Mouse (Mus musculus) adrenal gland, postnatal 4 days (tissue): ENCODE data around the gene Cs. TPM values are rescaled to one million over a fixed set of nuclear protein-coding genes. Genes with fewer than 3 reads are reported as not detected.
"Not testable (repeated sequence)": the region's sequence is repeated elsewhere in the genome, so short reads cannot be mapped to it uniquely, and the experiment has no call there.

Source experiments
- DNase-seq, 2 experiments: peaks; one replicate each; pipeline ENCODE4 v3.0.0; 2021 to 2022; ENCODE audit warnings: low spot score in 2 of 2, mixed read lengths in 2 of 2
- total RNA-seq, 2 experiments: library from RNA; stranded (reverse); gene quantifications; 2 replicates each; pipeline ENCODE4 v1.2.3; 2021

The Cs gene
- total RNA-seq, 2 experiments from 2014 or later, result 300 to 355 TPM

GRCm38 (mm10) chr10:128332358-128333249 is 4.9 kb upstream of the Cs start:
- not testable (repeated sequence) for DNase-seq

DNA sequence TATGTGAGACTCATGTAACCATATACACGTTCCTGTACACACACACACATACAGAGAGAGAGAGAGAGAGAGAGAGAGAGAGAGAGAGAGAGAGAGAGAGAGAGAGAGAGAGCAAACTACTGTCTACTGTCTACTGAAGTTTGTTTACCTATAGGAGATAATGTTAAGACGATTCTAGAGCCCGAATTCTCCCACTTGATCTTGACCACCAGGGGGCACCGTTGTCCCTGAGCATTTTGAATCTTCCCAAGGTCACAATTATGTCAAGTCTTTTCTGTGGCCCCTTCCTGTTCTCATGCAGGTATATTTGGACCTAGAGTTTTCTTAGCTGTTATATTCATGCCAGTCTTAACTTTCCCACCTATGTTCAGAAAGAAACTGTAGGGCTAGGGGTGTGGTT is 2.0 kb upstream of the Cs start:
- DNase-seq, result peak; percentile 55 to 67

- no peak for DNase-seq
These were observed 1.3 kb upstream of the Cs start for GRCm38 (mm10) chr10:128336195-128336594.

- no peak for DNase-seq
These were observed 937 bp upstream of the Cs start for GRCm38 (mm10) chr10:128336597-128336996.

DNA sequence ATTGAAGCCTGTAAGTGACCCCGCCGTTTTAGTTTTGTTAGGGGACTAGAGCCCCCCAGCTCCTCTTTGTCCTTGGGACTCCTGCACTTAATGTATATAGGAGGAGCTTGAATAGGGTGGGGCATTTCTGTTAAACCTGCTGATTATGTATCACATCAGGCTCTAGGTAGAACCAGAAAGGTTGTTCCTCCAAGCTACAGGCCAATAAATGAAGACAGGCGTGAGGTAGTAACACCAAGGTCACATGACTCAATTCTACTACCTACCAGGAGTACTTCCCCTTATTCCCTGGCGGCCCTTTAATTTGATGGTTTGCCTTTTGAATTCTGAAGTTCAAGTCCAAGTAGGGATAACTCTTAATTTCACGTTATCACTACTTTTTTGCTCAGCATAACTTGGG is 881 bp downstream of the Cs start:
- DNase-seq, result no peak

DNA sequence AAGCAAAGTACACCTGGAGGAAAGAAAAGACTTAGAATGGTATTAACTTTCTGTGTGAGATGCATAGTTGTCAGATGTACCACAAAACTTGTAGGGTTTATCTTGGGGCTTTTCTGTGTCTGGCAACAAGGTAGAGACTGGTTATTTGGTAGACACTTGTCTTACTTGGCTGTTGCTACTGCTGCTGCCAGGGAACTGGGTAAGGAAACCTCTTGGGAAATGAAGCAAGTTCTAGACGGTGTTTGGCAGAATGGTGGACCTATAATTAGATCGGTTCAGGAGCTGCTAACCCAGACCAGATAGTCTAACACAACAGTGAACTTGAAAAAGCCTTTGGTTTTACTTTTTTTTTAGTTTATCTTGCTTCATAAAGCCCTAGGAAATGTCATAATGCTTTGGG is 1.4 kb downstream of the Cs start:
- DNase-seq, result no peak

DNA sequence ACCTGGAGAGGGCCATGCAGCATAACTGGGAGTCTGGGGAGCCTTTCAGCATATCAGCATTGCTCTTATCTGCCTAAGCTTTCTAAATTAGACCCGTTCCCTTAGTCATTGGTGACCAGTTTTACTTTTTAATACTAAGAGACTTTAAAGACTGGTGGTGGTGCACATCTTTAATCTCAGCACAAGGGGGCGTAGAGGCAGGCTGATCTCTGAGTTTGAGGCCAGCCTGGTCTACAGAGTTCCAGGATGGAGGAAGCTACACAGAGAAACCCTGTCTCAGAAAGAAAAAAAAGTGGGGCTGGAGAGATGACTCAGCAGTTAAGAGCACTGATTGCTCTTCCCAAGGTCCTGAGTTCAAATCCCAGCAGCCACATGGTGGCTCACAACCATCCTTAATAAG is 2.7 kb downstream of the Cs start:
- no peak for DNase-seq

DNA sequence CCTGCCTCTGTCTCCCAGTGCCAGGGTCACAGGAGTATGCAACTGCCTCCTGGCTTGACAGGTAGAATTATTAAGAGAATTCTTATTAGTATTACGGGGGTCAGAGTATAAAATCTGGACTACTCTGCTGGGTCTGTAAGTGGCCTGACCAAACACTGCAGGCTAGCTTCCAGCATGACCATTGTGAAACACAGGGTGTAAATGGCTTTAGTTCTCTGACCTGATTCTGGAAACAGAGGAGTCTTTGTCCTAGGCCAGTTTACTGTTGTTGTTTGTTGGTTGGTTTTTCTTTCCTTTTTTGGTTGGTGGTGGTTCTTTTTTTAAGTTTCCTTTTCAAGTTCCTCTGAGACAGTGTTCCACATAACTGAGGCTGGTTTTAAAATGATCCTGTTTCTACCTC is 5.9 kb downstream of the Cs start:
- DNase-seq, result no peak

DNA sequence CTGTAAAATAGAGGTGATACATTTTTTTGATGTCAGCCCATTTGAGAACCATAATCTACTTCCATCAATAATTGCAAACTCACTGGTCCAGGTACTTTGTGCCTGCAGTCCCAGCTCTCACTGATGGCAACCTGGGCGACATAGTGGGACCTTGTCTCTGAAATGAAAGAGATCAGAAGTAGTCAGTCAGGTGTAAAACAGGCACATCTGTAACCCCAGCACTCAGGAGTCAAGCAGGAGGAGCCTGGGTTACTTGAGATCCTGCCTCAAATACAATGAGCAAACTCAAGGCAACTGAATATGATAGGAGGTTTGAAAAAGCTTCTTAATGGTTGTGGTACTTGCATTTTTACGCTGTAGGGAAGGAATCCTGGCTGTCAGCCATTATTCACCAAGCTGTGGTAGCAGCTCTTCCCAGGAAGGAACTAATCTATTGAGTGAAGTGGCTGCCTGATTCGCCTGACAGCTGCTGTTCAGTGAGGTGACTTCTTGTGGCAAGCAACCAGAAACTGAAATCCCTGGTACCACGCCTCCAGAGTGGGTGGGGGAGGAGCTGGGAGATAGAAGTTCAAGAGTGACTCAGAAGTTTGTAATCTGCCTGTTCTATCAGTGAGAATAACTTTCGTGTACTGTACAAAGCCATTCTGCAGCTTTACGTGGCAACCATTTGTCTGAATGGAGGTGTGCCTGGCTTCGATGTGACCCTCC is 7.2 kb downstream of the Cs start:
- peak; percentile 34 to 55 for DNase-seq

- DNase-seq, result no peak
These were observed 10.0 kb downstream of the Cs start for GRCm38 (mm10) chr10:128347541-128347940.

DNA sequence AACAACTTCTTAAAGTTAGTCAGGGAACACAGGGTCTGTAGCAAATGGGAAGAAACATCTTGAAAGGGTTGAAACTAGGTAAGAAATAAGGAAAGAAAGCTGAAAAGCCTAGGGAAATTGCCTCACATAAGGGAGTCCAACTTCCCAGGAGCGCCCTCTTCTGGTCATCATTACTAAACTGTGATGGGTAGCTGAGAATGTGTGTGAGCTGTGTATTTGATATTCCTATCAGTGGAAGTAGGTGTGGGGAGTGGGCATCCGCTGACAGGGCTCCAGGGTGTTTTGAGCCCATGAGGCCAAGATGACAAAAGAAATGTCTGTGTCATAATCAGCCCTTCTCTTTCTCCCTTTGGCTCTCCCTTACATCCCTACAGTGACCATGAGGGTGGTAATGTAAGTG is 21.3 kb downstream of the Cs start:
- DNase-seq, result no peak

DNA sequence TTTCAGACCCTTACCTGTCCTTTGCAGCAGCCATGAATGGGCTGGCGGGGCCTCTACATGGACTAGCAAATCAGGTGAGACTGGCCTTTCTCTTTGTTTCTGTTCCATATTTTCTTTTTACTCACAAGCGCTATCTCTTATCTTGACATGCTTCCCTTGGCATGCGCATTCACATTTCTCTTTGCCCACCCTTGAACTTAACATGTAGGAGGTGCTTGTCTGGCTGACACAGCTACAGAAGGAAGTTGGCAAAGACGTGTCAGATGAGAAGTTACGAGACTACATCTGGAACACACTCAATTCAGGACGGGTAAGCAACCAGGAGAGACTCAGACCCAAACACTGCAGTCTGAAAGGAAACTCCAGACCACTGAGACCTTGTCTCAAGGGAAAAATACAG is 21.7 kb downstream of the Cs start:
- no peak for DNase-seq

DNA sequence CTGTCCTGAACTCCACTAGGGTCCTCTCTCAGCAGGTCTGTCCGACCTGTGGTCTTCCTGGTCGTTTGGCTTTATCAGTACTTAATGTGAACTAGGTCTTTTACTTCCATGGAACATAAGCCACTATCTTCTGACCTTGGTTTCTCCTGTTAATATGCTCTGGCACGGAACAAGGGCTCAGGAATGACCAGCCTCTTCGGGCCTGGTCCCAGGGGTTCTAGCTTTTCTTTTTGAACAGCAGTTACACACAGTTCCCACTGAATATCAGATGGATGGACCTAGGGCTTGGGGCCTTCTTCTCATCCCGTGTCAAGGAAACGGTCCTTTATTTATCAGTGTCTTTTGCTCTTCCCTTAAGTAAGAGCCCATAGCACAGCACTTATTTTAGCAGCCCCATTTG is 24.3 kb downstream of the Cs start:
- DNase-seq, result no peak

- DNase-seq, result no peak
These were observed 25.0 kb downstream of the Cs start for GRCm38 (mm10) chr10:128362568-128362967.

DNA sequence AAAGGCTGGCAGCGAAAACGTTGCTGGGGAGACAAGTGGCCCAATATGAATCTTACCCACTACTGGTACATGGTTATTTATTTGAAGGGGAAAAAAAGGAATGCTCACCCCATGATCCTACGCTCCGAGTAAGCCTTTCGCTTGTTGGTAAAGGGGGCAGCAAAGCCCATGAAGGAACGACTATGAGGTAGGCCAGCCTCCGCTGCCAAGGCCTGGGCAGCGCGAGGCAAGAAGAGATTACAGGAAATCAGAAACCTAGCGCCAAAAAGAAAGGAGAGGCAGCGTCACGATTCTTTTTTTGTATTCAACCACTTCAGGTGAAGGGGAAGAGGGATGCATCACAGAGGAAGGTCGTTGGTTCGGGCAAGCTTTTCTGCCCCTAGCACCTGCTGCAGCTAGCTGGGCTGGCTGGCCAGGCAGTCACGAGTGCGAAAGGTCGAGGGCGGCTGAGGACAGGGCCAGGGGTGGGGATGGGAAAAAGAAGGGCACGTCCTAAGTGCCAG is 30.4 kb downstream of the Cs start:
- no peak for DNase-seq

- DNase-seq, result peak; percentile 74 to 79
These were observed 31.1 kb downstream of the Cs start, which contains the start of gene Coq10a for GRCm38 (mm10) chr10:128368402-128369217. TSS of gene Coq10a (minus strand) at chr10:128368997.

DNA sequence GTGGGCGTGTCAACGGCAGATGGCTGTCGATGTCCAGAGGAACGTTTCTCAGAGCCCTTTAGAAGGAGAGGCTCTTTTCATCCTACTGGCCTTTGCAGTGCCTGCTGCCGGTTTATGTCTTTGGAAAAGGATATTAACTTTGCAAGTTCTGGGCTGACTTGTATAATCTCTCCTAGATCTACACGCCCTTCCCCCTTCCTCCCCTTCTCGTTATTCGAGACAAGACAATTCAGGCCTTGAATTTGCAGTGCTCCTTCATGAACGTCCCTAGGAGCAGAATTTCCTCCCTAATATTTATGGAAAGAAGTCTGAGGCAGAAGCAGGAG is 31.6 kb downstream of the Cs start:
- DNase-seq, result no peak

DNA sequence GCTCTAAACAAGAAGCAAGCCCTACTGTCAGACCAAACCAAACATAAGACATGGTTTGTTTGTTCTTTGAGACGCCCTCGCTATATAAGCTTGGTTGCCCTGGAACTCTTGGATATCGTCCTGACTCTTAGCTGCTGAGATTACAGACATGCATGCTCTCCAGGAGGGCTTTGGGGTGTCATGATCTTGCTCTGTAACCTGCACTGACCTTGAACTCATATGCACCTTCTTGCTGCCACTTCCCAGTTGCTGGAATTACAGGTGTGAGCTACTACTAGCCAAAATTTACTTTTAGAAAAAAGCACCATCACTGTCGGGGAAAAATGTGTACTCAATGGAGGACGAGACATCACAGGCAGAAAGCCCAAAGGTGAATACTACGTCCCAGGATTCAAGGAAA is 32.1 kb downstream of the Cs start:
- no peak for DNase-seq

DNA sequence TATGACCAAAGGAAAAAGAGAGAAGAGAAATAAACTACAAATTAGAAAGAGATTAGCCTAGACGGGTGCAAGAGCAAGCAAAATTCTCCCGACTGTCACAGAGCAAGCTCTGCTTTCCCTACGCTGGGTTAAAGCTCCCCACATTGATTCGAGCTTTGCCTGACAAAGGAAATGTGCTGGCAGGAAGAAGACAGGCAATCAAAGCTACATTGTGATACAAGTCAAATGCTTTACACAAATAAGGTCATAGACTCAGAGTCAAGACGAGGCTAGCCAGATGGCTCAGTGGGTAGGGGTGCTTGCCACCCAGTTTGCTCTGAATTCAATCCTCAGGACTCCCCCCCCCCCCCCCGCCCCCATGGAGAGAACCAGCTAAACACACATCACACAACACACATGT is 32.5 kb downstream of the Cs start:
- DNase-seq, result no peak

- no peak for DNase-seq
These were observed 33.1 kb downstream of the Cs start for GRCm38 (mm10) chr10:128370601-128371000.

- no peak for DNase-seq
These were observed 34.6 kb downstream of the Cs start for GRCm38 (mm10) chr10:128372142-128372541.
